Mouse (Mus musculus) liver, embryonic 16.5 days (tissue): ENCODE data around the gene Ubash3a. TPM values are rescaled to one million over a fixed set of nuclear protein-coding genes. Genes with fewer than 3 reads are reported as not detected.

Experiments used
- polyA plus RNA-seq: library from polyadenylated mRNA; unstranded; fragments of >200 nt; fragmentation: Nextera tagmentation; extraction: Ambion mirVana; gene quantifications from 2 replicates; pipeline ENCODE4 v1.2.1, GENCODE M21; 2015

Ubash3a gene
- polyA plus RNA-seq, 1 experiment from 2014 or later = 6.3 TPM

Other genes with a start within 250 kb of the Ubash3a start
- gene Abcg1, start 150.2 kb upstream of the Ubash3a start, polyA plus RNA-seq = 10.4 and 10.8 TPM in 2 replicates
- gene Tff3, start 78.2 kb upstream of the Ubash3a start, polyA plus RNA-seq = 144 and 179 TPM in 2 replicates
- gene Tff2, start 63.6 kb upstream of the Ubash3a start, polyA plus RNA-seq = 0.37 TPM in 1 of 2 replicates, not detected in the other
- 0.50 TPM in 1 of 2 replicates, not detected in the other for gene Tff1, start 42.6 kb upstream of the Ubash3a start, polyA plus RNA-seq
- gene Tmprss3, start 8.9 kb upstream of the Ubash3a start, polyA plus RNA-seq = 0.47 and 0.51 TPM in 2 replicates
- 0.19 and 0.20 TPM in 2 replicates for gene Rsph1, start 69.5 kb downstream of the Ubash3a start, polyA plus RNA-seq
- 2.4 and 2.5 TPM in 2 replicates for gene Slc37a1, start 78.9 kb downstream of the Ubash3a start, polyA plus RNA-seq
- 3.0 and 4.0 TPM in 2 replicates for gene Pde9a, start 178.3 kb downstream of the Ubash3a start, polyA plus RNA-seq